Mouse (Mus musculus): Measurements from ENCODE around the gene Vangl2.
A peak's percentile ranks its signal among the peaks of the same experiment; 100 is the strongest.

- TF ChIP-seq TAL1 (IDR thresholded peaks at IDR 0.05; ENCODE audit: low read length) = no peak
- no peak for TF ChIP-seq MYB (IDR thresholded peaks at IDR 0.05; ENCODE audit: low read depth, low read length)
- TF ChIP-seq CTCF (IDR thresholded peaks at IDR 0.05 in 2 of 3, conservative IDR thresholded peaks at IDR 0.05 in 1 of 3; ENCODE audit: control insufficient read depth in 1 of 3, insufficient read depth in 1 of 3, low read depth in 2 of 3, low read length in 3 of 3, poor library complexity in 1 of 3, severe bottlenecking in 1 of 3) = peak; percentile 56 to 95 (median 93)
- peak; percentile 99 for TF ChIP-seq ZC3H11A (IDR thresholded peaks at IDR 0.05; ENCODE audit: low read depth, low read length)
- TF ChIP-seq POLR2A (IDR thresholded peaks at IDR 0.05; ENCODE audit: control insufficient read depth in 1 of 2, insufficient read depth in 1 of 2, low read depth in 1 of 2, low read length in 2 of 2, poor library complexity in 1 of 2) = no peak
- no peak for TF ChIP-seq TCF12 (IDR thresholded peaks at IDR 0.05; ENCODE audit: low read depth, low read length)
- TF ChIP-seq MAFK (IDR thresholded peaks at IDR 0.05; ENCODE audit: borderline replicate concordance, low read depth, low read length) = no peak
- no peak for TF ChIP-seq SIN3A (IDR thresholded peaks at IDR 0.05; ENCODE audit: low read length)
- no peak for TF ChIP-seq USF1 (IDR thresholded peaks at IDR 0.05; ENCODE audit: low read depth, low read length)
- TF ChIP-seq POLR2AphosphoS5 (IDR thresholded peaks at IDR 0.05; ENCODE audit: borderline replicate concordance, low read depth, low read length) = no peak
- no peak for TF ChIP-seq RCOR1 (IDR thresholded peaks at IDR 0.05; ENCODE audit: low read depth, low read length)
- TF ChIP-seq MAX (IDR thresholded peaks at IDR 0.05; ENCODE audit: low read length) = no peak
Observed at GRCm38 (mm10) chr1:172000641-172001040, 27.6 kb downstream of the Vangl2 start.
